Mouse (Mus musculus): ENCODE data around the gene Osbpl6.

The Osbpl6 gene

GRCm38 (mm10) chr2:76631600-76631999 is 225.3 kb downstream of the Osbpl6 start:
- peak; percentile 76 for DNase-seq (ENCODE audit: extremely low read depth, low read depth, low spot score)

- no peak for DNase-seq (ENCODE audit: extremely low read depth, low read depth, low spot score)
Measured at GRCm38 (mm10) chr2:76639637-76640036, 233.3 kb downstream of the Osbpl6 start.

GRCm38 (mm10) chr2:76643801-76644200 is 237.5 kb downstream of the Osbpl6 start:
- no peak for DNase-seq (ENCODE audit: extremely low read depth, low read depth, low spot score)

- no peak for DNase-seq (ENCODE audit: extremely low read depth, low read depth, low spot score)
Measured at GRCm38 (mm10) chr2:76647441-76647869, 241.1 kb downstream of the Osbpl6 start.

GRCm38 (mm10) chr2:76647883-76648570 is 241.7 kb downstream of the Osbpl6 start, which contains the start of the genes Prkra and Pjvk:
TSS of gene Prkra (minus strand) at chr2:76648015.
TSS of gene Pjvk (plus strand) at chr2:76648476.
- DNase-seq (ENCODE audit: extremely low read depth, low read depth, low spot score), result peak; percentile 79

GRCm38 (mm10) chr2:76648666-76649141 is 242.4 kb downstream of the Osbpl6 start:
- no peak for DNase-seq (ENCODE audit: extremely low read depth, low read depth, low spot score)
